Mouse (Mus musculus) regulatory T cell (primary cell): ENCODE results near the gene Tpra1.

Experiments
- in situ Hi-C: fragments of 300-600 bp; cut with MboI, MseI; formaldehyde crosslinking; loops from one replicate; pipeline ENCODE4 v1.15.1; 2025; ENCODE audit warnings: high pct_unique_total_duplicates

The Tpra1 gene

GRCm38 (mm10) chr6:88925640-88926205, 23.7 kb downstream of the Tpra1 start:
- in situ Hi-C loops: no loop called here

GRCm38 (mm10) chr6:88926870-88927269, 24.8 kb downstream of the Tpra1 start:
- in situ Hi-C loops: no loop called here

GRCm38 (mm10) chr6:88927595-88927994, 25.5 kb downstream of the Tpra1 start:
- in situ Hi-C loops: no loop called here

GRCm38 (mm10) chr6:88928026-88928425, 26.0 kb downstream of the Tpra1 start:
- in situ Hi-C loops: no loop called here

- in situ Hi-C loops: no loop called here
Observed at GRCm38 (mm10) chr6:88928576-88928975, 26.5 kb downstream of the Tpra1 start.

GRCm38 (mm10) chr6:88929451-88929850, 27.4 kb downstream of the Tpra1 start:
- in situ Hi-C loops: no loop called here

GRCm38 (mm10) chr6:88930049-88930448, 28.0 kb downstream of the Tpra1 start:
- in situ Hi-C loops: loop anchor here (5.0 kb wide), 1 partner anchor 92 kb away; no protein-coding TSS in a partner anchor

GRCm38 (mm10) chr6:88931449-88931848, 29.4 kb downstream of the Tpra1 start:
- in situ Hi-C loops: loop anchor here (5.0 kb wide), 1 partner anchor 91 kb away; no protein-coding TSS in a partner anchor

GRCm38 (mm10) chr6:88934132-88934531, 32.1 kb downstream of the Tpra1 start:
- in situ Hi-C loops: loop anchor here (5.0 kb wide), 1 partner anchor 88 kb away; no protein-coding TSS in a partner anchor

GRCm38 (mm10) chr6:88934816-88935215, 32.8 kb downstream of the Tpra1 start:
- in situ Hi-C loops: loop anchor here (5.0 kb wide), 1 partner anchor 87 kb away; no protein-coding TSS in a partner anchor

GRCm38 (mm10) chr6:88935735-88936276, 33.8 kb downstream of the Tpra1 start:
- in situ Hi-C loops: no loop called here

- in situ Hi-C loops: no loop called here
Observed at GRCm38 (mm10) chr6:88936342-88937213, 34.5 kb downstream of the Tpra1 start.

GRCm38 (mm10) chr6:88937214-88937549, 35.1 kb downstream of the Tpra1 start:
- in situ Hi-C loops: no loop called here

GRCm38 (mm10) chr6:88937971-88938663, 36.1 kb downstream of the Tpra1 start:
- in situ Hi-C loops: no loop called here

GRCm38 (mm10) chr6:88938664-88939055, 36.6 kb downstream of the Tpra1 start:
- in situ Hi-C loops: no loop called here

- in situ Hi-C loops: no loop called here
Observed at GRCm38 (mm10) chr6:88939281-88940089, 37.4 kb downstream of the Tpra1 start.

GRCm38 (mm10) chr6:88940090-88940916, 38.3 kb downstream of the Tpra1 start:
- in situ Hi-C loops: no loop called here

- in situ Hi-C loops: no loop called here
Observed at GRCm38 (mm10) chr6:88941628-88942027, 39.6 kb downstream of the Tpra1 start.

- in situ Hi-C loops: no loop called here
Observed at GRCm38 (mm10) chr6:88942595-88942994, 40.5 kb downstream of the Tpra1 start.

- in situ Hi-C loops: no loop called here
Observed at GRCm38 (mm10) chr6:88943666-88944065, 41.6 kb downstream of the Tpra1 start.
